Mouse (Mus musculus) lung, adult 2 months (tissue): Measurements from ENCODE around the gene Nmrk1.

Source experiments
- CTCF ChIP-seq: fragments of 200-500 bp; IDR thresholded peaks from 2 replicates; pipeline ENCODE4 v1.5.1; 2011; ENCODE audit warnings: mild to moderate bottlenecking, low read length, control low read depth; ENCODE audit not compliant: insufficient read depth
- POLR2A ChIP-seq: fragments of 200-500 bp; IDR thresholded peaks from 2 replicates; pipeline ENCODE4 v1.6.1; 2011; ENCODE audit warnings: low read depth, mild to moderate bottlenecking, control low read depth, low read length, borderline replicate concordance; ENCODE audit errors: extremely low read depth

DNA sequence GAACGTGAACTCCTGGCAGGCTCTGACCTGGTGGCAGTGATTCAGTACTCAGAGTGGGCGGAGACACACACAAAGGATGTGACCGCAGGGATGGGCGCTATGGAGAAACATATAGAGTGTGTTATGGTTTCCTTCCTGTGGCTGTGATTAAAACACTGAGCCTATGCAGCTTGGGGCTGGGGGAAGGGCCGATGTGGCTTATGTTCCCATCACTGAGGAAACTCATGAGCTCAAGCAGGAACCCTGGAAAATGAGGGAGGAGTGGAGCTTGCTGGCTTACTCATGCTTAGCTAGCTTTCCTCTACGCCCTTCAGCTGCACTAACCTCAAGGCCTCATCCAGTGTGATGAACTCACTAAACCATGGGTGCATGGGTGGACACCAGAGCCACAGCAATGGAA lies 28.7 kb upstream of the Nmrk1 start:
- TF ChIP-seq CTCF (no peak), POLR2A (no peak)
